25 mouse cellular contexts compared by ENCODE assay signal in the genomic region with DNA sequence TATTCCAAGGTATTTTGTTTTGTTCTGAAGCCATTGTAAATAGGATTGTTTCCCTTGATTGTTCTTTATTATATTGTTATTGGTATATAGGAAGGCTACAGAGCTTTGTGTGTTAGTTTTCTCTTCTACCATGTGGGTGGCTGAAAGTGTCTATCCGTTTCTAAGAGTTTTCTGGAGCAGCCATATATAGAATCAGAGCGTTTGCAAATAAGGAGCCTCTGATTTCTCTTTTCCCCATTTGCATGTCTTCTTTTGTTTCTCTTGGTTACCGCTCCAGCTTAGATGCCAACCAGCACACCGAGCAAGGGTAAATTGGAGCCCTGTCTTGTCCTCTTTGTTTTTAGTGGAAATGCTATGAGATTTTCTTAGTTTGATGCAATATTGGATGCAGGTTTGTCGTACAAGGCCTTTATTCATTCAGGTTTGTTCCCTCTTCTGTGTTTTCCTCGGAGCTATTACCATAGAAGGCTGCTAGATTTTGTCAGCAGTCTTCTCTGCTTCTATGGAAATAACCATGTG. TPM values are rescaled to one million over a fixed set of nuclear protein-coding genes. Genes with fewer than 3 reads are reported as not detected.
A peak's percentile ranks its signal among the peaks of the same experiment; 100 is the strongest.
DNase-seq lines count a peak whose midpoint lies in the region; TF ChIP-seq lines count a peak whose summit lies in the region.
"Had no signal": no experiment of that assay in that cellular context is flagged by ENCODE, and none has a peak within 500 bp of the region (broad histone marks: within the 10 kb centered on the region; RNA-seq: fewer than 3 reads in every experiment).

No protein-coding gene starts in this region.

- peak in 1 of 2 experiments; percentile 14 for DNase-seq in left cerebral cortex, adult 2 months (ENCODE audit: extremely low spot score in 1 of 2, low spot score in 2 of 2)
- DNase-seq in left cerebral cortex, adult 8-10 months (ENCODE audit: low spot score in 2 of 2) = no peak
- DNase-seq in right cerebral cortex, adult 2 months (ENCODE audit: low spot score in 2 of 2) = peak; percentile 24 to 33
- DNase-seq in right cerebral cortex, postnatal 4 days = no peak
- DNase-seq in telencephalon, adult 2 months (ENCODE audit: low read depth, low spot score) = peak; percentile 55
- DNase-seq in kidney, adult 9 months = no peak
- DNase-seq: adrenal gland, adult 2 months; adrenal gland, postnatal 25 days; cerebellum, adult 18-20 months; cerebellum, adult 9-10 months; cerebellum, postnatal 14 days; gastrocnemius, postnatal 25 days; heart, adult 18-20 months; heart, postnatal 10 days; heart, postnatal 36 days had no signal

- intact Hi-C loops in left cerebral cortex, adult 2 months (cut with DNase I) = loop anchor here (1.0 to 2.0 kb wide), 3 partner anchors 57 to 78 kb away; no protein-coding TSS in a partner anchor

- peak overlapping the region; percentile 88 for H3K27ac ChIP-seq in left cerebral cortex, adult 2 months
- H3K27ac ChIP-seq: embryonic facial prominence, embryonic 12.5 days; embryonic facial prominence, embryonic 15.5 days; forebrain, embryonic 12.5 days; forebrain, embryonic 15.5 days; heart, embryonic 15.5 days; hindbrain, embryonic 10.5 days; hindbrain, embryonic 13.5 days had no signal

- TF ChIP-seq CTCF in left cerebral cortex, adult 2 months (IDR thresholded peaks at IDR 0.05) = no peak

- peak overlapping the region; percentile 11; the same call in 1 of the 2 replicates for H3K4me3 ChIP-seq in left cerebral cortex, adult 2 months
- H3K4me3 ChIP-seq: embryonic facial prominence, embryonic 12.5 days; embryonic facial prominence, embryonic 15.5 days; forebrain, embryonic 12.5 days; forebrain, embryonic 15.5 days; heart, embryonic 12.5 days; heart, embryonic 15.5 days; hindbrain, embryonic 10.5 days; hindbrain, embryonic 13.5 days had no signal

RNA-seq across cellular contexts. Expression of a gene that starts 24.6 kb away (rescaled TPM):
- total RNA-seq in left cerebral cortex, adult 2 months (2021) = 1 to 10 TPM; 3.2 to 3.3 TPM
- 1 to 10 TPM; 2.4 to 3.1 (median 2.6) TPM for total RNA-seq in left cerebral cortex, adult 8-10 months (2022)
- total RNA-seq: gastrocnemius, adult 8-10 months; gastrocnemius, postnatal 25 days; MEL had no signal

Comparison
In these comparisons a context has a peak if more than half of its experiments do, and no peak if none do; other contexts are left out.
1. DNase-seq: peak in right cerebral cortex, adult 2 months (2 of 2) and telencephalon, adult 2 months (single experiment); none in left cerebral cortex, adult 8-10 months (0 of 2), right cerebral cortex, postnatal 4 days (single experiment) and kidney, adult 9 months (single experiment).